Mouse (Mus musculus) ES-Bruce4 (cell line): ENCODE data around the gene Vps37c.

Source experiments
- CTCF ChIP-seq: IDR thresholded peaks from one replicate; pipeline ENCODE4 v1.8.1; 2011; ENCODE audit warnings: low read depth, low read length
- POLR2A ChIP-seq: IDR thresholded peaks from one replicate; pipeline ENCODE4 v1.8.1; 2011; ENCODE audit warnings: low read length; ENCODE audit not compliant: insufficient read depth

DNA sequence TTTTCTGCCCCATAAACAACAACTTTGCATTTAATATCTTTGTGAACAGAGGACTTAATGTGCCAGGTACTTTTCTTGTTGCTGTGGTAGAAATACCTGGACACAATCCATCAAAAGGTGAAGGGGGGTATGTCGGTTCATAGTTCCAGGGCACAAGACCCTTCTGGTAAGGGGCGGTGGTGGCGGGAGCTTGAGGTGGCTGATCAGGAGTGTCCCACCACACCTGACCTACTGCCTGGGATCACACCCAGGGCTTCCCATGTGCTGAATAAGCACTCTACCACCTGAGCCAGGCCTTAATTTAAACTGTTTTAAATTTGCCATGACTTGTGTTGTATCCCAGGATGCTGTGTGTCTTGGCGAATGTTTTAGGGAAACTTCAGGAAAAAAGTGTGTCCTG is 2.6 kb downstream of the Vps37c start:
- TF ChIP-seq CTCF (no peak), POLR2A (no peak)
